Mouse (Mus musculus): ENCODE results near the gene Mrnip.
A peak's percentile ranks its signal among the peaks of the same experiment; 100 is the strongest.

The Mrnip gene

GRCm38 (mm10) chr11:50225611-50226378 lies 51.6 kb downstream of the Mrnip start:
- DNase-seq (ENCODE audit: low spot score): peak; percentile 42

GRCm38 (mm10) chr11:50226406-50226805 lies 52.2 kb downstream of the Mrnip start:
- no peak for DNase-seq (ENCODE audit: low spot score)

- DNase-seq (ENCODE audit: low spot score): no peak
These were observed 53.0 kb downstream of the Mrnip start for GRCm38 (mm10) chr11:50227226-50227625.

DNA sequence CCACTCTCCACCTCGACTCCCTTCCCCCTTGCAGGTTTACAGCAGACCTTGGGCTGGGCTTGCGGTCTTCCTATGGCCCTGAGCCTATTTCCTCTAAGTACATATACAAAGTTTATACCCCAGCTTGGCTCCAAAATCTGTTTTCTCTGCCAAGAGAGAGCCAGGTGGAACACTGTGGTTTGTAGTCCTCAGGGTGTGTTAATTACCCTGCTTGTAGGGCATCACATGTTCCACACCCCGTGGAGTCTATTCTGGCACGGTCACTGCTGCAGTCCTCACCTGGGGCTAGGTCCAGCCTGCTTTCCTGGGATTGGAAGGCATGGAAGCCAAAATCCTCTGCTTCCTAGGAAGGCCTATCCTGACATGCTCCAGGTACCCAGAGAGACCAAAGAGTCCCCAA lies 53.5 kb downstream of the Mrnip start:
- no peak for DNase-seq (ENCODE audit: low spot score)

GRCm38 (mm10) chr11:50228772-50229171 lies 54.5 kb downstream of the Mrnip start:
- DNase-seq (ENCODE audit: low spot score): peak; percentile 75

GRCm38 (mm10) chr11:50229252-50229910 lies 55.1 kb downstream of the Mrnip start:
- DNase-seq (ENCODE audit: low spot score): no peak

DNA sequence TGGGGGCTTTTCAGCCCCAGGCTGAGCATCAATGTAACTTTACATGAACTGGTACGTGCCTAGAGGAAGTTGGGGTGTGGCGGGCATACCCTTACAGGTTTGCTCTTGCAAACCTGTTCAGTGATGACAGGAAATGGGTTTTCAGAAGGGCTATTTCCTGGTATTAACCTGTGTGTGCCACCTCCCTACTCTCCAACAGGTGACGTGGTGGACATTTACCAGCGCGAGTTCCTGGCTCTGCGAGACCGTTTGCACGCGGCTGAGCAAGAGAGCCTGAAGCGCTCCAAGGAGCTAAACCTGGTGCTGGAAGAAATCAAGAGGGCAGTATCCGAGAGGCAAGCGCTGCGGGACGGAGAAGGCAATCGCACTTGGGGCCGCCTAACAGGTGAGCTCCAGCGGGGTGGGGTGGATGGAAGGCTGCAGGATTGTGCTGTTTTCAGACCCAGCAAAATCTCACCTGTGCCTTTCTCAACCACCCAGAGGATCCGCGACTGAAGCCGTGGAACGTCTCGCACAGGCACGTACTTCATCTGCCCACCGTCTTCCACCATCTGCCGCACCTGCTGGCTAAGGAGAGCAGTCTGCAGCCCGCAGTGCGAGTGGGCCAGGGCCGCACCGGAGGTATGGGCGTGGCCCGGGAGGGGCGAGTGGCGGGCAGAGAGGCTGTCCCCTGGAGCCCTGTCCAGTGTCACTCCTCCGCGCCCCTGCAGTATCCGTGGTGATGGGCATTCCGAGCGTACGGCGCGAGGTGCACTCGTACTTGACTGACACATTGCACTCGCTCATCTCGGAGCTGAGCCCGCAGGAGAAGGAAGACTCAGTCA lies 56.4 kb downstream of the Mrnip start:
- DNase-seq (ENCODE audit: low spot score): no peak

DNA sequence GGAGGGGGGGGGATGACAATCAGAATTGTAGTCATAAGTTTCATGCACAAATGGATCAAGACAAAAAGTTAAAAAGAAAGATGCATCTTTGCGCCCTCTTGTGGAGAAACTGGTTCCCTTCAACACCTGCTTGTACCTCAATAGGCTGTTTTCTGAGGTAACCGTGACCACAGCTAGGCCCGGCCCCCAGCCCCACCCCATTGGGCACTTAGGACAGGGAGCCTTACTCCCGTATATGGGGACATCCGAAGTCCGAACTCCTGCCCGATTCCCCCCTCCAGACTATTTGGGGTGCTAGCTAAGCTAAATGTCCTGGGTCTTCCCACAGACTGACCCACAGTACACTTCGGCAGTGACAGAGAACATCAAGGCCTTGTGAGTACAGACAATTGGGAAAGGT lies 57.2 kb downstream of the Mrnip start:
- peak; percentile 83 for DNase-seq (ENCODE audit: low spot score)

- no peak for DNase-seq (ENCODE audit: low spot score)
These were observed 58.8 kb downstream of the Mrnip start for GRCm38 (mm10) chr11:50233022-50233421.

DNA sequence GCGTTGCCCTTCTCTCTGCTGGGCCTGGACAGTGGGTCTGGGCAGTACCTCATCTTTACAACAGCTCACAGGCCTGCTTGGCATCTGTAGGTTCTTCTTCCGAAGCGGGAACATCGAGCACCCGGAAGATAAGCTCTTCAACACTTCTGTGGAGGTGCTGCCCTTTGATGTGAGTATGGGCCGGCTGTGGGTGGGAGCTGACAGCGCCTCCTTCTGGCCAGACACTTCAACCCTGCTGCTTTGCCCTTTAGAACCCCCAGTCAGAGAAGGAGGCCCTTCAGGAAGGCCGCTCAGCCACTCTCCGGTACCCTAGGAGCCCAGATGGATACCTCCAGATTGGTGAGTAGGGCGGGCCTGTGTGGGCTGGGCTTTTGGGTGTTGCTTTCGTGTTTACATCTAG lies 59.7 kb downstream of the Mrnip start:
- no peak for DNase-seq (ENCODE audit: low spot score)

- DNase-seq (ENCODE audit: low spot score): no peak
These were observed 60.4 kb downstream of the Mrnip start for GRCm38 (mm10) chr11:50234606-50235005.

DNA sequence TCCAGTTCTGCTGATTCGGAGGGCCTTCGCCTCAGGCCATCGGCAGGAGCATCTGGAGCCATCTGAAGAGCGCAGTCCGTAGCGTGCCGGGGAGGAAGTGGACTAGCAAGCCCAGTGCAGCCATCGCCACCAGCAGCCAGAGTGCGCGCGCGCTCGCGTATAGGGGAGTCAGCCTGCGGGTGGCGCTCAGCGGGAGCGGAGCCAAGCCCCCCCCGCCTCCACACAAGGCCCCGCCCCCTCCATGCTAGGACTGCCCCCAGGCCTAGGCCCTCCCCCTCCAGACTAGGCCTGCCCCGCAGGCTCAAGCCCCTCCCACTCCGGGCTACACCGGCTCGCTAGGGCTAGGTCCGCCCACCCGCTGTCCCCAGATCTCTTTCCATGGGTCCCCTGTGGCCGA lies 62.3 kb downstream of the Mrnip start:
- peak; percentile 93 for DNase-seq (ENCODE audit: low spot score)

- no peak for DNase-seq (ENCODE audit: low spot score)
These were observed 62.9 kb downstream of the Mrnip start for GRCm38 (mm10) chr11:50236937-50237835.

- no peak for DNase-seq (ENCODE audit: low spot score)
These were observed 64.1 kb downstream of the Mrnip start, which contains the start of gene Ltc4s for GRCm38 (mm10) chr11:50238324-50238723. Ltc4s (minus strand) TSS chr11:50238616.

GRCm38 (mm10) chr11:50238821-50239791 lies 64.9 kb downstream of the Mrnip start:
- DNase-seq (ENCODE audit: low spot score): no peak

DNA sequence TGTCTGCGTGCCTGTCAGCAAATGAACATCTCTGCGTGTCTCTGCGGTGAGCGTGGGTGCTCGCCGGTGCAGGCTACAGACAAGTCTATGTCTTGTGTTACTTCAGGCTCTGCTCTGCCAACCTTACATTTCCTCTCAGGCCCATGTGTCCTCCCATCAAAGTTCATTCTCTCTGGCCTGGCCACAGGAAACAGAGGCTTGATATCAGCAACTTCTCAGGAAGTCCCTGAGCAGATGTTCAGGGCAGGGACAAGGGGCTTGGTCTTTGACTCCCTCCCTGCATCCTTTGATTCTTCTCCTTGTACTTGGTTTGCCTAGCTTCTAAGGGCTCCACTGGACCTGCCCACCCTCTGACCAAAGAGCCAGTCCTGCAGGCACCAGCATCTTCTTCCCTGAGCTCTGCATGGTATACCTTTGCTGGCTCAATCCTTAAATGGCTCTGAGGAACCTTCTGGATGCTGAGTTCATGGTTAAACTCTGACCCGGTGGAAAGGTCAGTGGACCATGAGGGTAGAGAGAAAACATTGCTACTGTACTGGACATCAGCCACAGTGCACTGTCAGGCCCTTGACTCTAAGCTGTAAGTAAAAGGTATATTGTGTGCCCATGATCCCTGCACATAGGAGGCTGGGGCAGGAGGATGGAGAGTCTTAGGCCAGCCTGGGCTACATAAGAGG lies 66.1 kb downstream of the Mrnip start:
- DNase-seq (ENCODE audit: low spot score): no peak

GRCm38 (mm10) chr11:50243926-50244325 lies 69.7 kb downstream of the Mrnip start:
- no peak for DNase-seq (ENCODE audit: low spot score)

- DNase-seq (ENCODE audit: low spot score): no peak
These were observed 71.0 kb downstream of the Mrnip start for GRCm38 (mm10) chr11:50245269-50245668.

- no peak for DNase-seq (ENCODE audit: low spot score)
These were observed 74.4 kb downstream of the Mrnip start for GRCm38 (mm10) chr11:50248473-50249171.
